29 mouse cellular contexts compared by ENCODE assay signal in genomic region chr4:34963999-34964398, GRCm38 (mm10).
DNase-seq lines count a peak whose midpoint lies in the region; ATAC-seq and TF ChIP-seq lines count a peak whose summit lies in the region.
"Had no signal": no experiment of that assay in that cellular context is flagged by ENCODE, and none has a peak within 500 bp of the region (broad histone marks: within the 10 kb centered on the region; RNA-seq: fewer than 3 reads in every experiment).

No protein-coding gene starts in this region.

- peaks cover 24% of the 10 kb centered on the region for H3K4me1 ChIP-seq in intestine, embryonic 15.5 days (replicated peaks)
- peaks cover 11% of the 10 kb centered on the region for H3K4me1 ChIP-seq in intestine, embryonic 16.5 days (ENCODE audit: control insufficient read depth, insufficient read depth, low read length)
- peaks cover 16% of the 10 kb centered on the region for H3K4me1 ChIP-seq in lung, embryonic 14.5 days (ENCODE audit: insufficient read depth)
- peaks cover 36% of the 10 kb centered on the region for H3K4me1 ChIP-seq in stomach, embryonic 15.5 days
- H3K4me1 ChIP-seq in stomach, postnatal 0 days (replicated peaks; ENCODE audit: control insufficient read depth, insufficient read depth) = peaks cover 6% of the 10 kb centered on the region
- H3K4me1 ChIP-seq: neural tube, embryonic 12.5 days had no signal

- no peak for TF ChIP-seq EP300 in stomach, postnatal 0 days (optimal IDR thresholded peaks at IDR 0.05)

- no peaks in the 10 kb centered on the region for H3K27me3 ChIP-seq in intestine, embryonic 15.5 days (replicated peaks)
- H3K27me3 ChIP-seq in intestine, embryonic 16.5 days (replicated peaks; ENCODE audit: control insufficient read depth, insufficient read depth, low read length) = no peaks in the 10 kb centered on the region
- H3K27me3 ChIP-seq in lung, embryonic 14.5 days (ENCODE audit: insufficient read depth, low read length) = no peaks in the 10 kb centered on the region
- H3K27me3 ChIP-seq in stomach, embryonic 15.5 days (replicated peaks) = no peaks in the 10 kb centered on the region
- no peaks in the 10 kb centered on the region for H3K27me3 ChIP-seq in stomach, postnatal 0 days (ENCODE audit: control insufficient read depth, insufficient read depth, low read length)
- H3K27me3 ChIP-seq: forebrain, embryonic 13.5 days; hindbrain, embryonic 15.5 days; neural tube, embryonic 12.5 days had no signal

- no peak overlapping the region for H3K9ac ChIP-seq in intestine, embryonic 15.5 days
- no peak overlapping the region for H3K9ac ChIP-seq in intestine, embryonic 16.5 days (ENCODE audit: low read depth, low read length)
- H3K9ac ChIP-seq in lung, embryonic 14.5 days = no peak overlapping the region
- H3K9ac ChIP-seq in stomach, embryonic 15.5 days = no peak overlapping the region
- no peak overlapping the region for H3K9ac ChIP-seq in stomach, postnatal 0 days (ENCODE audit: low read length)
- H3K9ac ChIP-seq: forebrain, embryonic 13.5 days; heart, embryonic 13.5 days; hindbrain, embryonic 15.5 days; liver, embryonic 14.5 days; neural tube, embryonic 12.5 days had no signal

- 0 out of 2 replicates have a peak overlapping the region, but pooled peaks have one; percentile 32 for H3K27ac ChIP-seq in intestine, embryonic 15.5 days
- H3K27ac ChIP-seq in intestine, embryonic 16.5 days (ENCODE audit: low read length) = no peak overlapping the region
- peak overlapping the region; percentile 69 for H3K27ac ChIP-seq in lung, embryonic 14.5 days (ENCODE audit: low read depth)
- H3K27ac ChIP-seq in stomach, embryonic 15.5 days = peak overlapping the region; percentile 5; the same call in 1 of the 2 replicates
- H3K27ac ChIP-seq in stomach, postnatal 0 days (replicated peaks) = 0 out of 2 replicates have a peak overlapping the region, but pooled peaks have one; percentile 30
- H3K27ac ChIP-seq: forebrain, embryonic 13.5 days; heart, embryonic 13.5 days; hindbrain, embryonic 10.5 days; hindbrain, embryonic 15.5 days; liver, embryonic 14.5 days; neural tube, embryonic 12.5 days had no signal

- no peak for ATAC-seq in intestine, embryonic 15.5 days
- ATAC-seq in intestine, embryonic 16.5 days = no peak
- ATAC-seq in lung, embryonic 14.5 days (ENCODE audit: insufficient read depth) = peak; percentile 41; the same call in 1 of the 2 replicates
- ATAC-seq in stomach, embryonic 15.5 days (ENCODE audit: insufficient read depth, low FRiP score, low read depth) = no peak
- ATAC-seq in stomach, postnatal 0 days (ENCODE audit: low FRiP score, low TSS enrichment) = no peak
- ATAC-seq: forebrain, embryonic 13.5 days; lung, postnatal 0 days had no signal

- no peak for TF ChIP-seq CTCF in lung, embryonic 14.5 days (IDR thresholded peaks at IDR 0.05; ENCODE audit: low read depth)
- TF ChIP-seq CTCF in stomach, postnatal 0 days (IDR thresholded peaks at IDR 0.05; ENCODE audit: low read depth) = no peak

- H3K4me3 ChIP-seq in intestine, embryonic 15.5 days (replicated peaks) = no peak overlapping the region
- no peak overlapping the region for H3K4me3 ChIP-seq in intestine, embryonic 16.5 days (ENCODE audit: low read length)
- no peak overlapping the region for H3K4me3 ChIP-seq in lung, embryonic 14.5 days (ENCODE audit: low read depth, low read length)
- no peak overlapping the region for H3K4me3 ChIP-seq in stomach, embryonic 15.5 days (replicated peaks)
- H3K4me3 ChIP-seq in stomach, postnatal 0 days (ENCODE audit: low read depth, low read length) = no peak overlapping the region
- H3K4me3 ChIP-seq: forebrain, embryonic 13.5 days; heart, embryonic 13.5 days; hindbrain, embryonic 10.5 days; hindbrain, embryonic 15.5 days; myocyte; neural tube, embryonic 12.5 days had no signal

- DNase-seq in lung, embryonic 14.5 days = peak; percentile 62
- no peak for DNase-seq in lung, postnatal 36 days
- no peak for DNase-seq in stomach, postnatal 0 days (ENCODE audit: low spot score)
- DNase-seq: adrenal gland, postnatal 25 days; B cell, adult 2 months; cerebellum, adult 11-12 months; cerebellum, adult 9-11 months; gastrocnemius, postnatal 25 days; heart, adult 18-20 months; heart, postnatal 14 days; kidney, adult 9 months; kidney, postnatal 36 days; layer of hippocampus, postnatal 36 days; left cerebral cortex, postnatal 4 days; liver; right cerebral cortex, adult 18-20 months; spleen, adult 18-20 months had no signal

- H3K4me2 ChIP-seq in intestine, embryonic 15.5 days (replicated peaks) = no peak overlapping the region
- no peak overlapping the region for H3K4me2 ChIP-seq in intestine, embryonic 16.5 days (ENCODE audit: low read depth, low read length)
- H3K4me2 ChIP-seq in lung, embryonic 14.5 days = no peak overlapping the region
- no peak overlapping the region for H3K4me2 ChIP-seq in stomach, embryonic 15.5 days
- H3K4me2 ChIP-seq in stomach, postnatal 0 days (replicated peaks; ENCODE audit: low read depth) = no peak overlapping the region
- H3K4me2 ChIP-seq: forebrain, embryonic 13.5 days; heart, embryonic 13.5 days; hindbrain, embryonic 15.5 days; midbrain, embryonic 11.5 days; neural tube, embryonic 12.5 days had no signal

- H3K36me3 ChIP-seq in intestine, embryonic 15.5 days = no peaks in the 10 kb centered on the region
- H3K36me3 ChIP-seq in intestine, embryonic 16.5 days (ENCODE audit: control insufficient read depth, insufficient read depth, low read length) = no peaks in the 10 kb centered on the region
- no peaks in the 10 kb centered on the region for H3K36me3 ChIP-seq in lung, embryonic 14.5 days (ENCODE audit: insufficient read depth)
- no peaks in the 10 kb centered on the region for H3K36me3 ChIP-seq in stomach, embryonic 15.5 days
- no peaks in the 10 kb centered on the region for H3K36me3 ChIP-seq in stomach, postnatal 0 days (ENCODE audit: control insufficient read depth, insufficient read depth, low read length)
- H3K36me3 ChIP-seq: heart, embryonic 13.5 days; hindbrain, embryonic 10.5 days; hindbrain, embryonic 15.5 days; neural tube, embryonic 12.5 days had no signal

- WGBS in intestine, embryonic 15.5 days = 64% methylated on average over 13 of the region's 13 CpGs
- 69% methylated on average over 13 of the region's 13 CpGs for WGBS in intestine, embryonic 16.5 days
- 34% methylated on average over 13 of the region's 13 CpGs for WGBS in lung, embryonic 14.5 days
- WGBS in stomach, embryonic 15.5 days = 64% methylated on average over 13 of the region's 13 CpGs
- 60% methylated on average over 13 of the region's 13 CpGs for WGBS in stomach, postnatal 0 days

- no peaks in the 10 kb centered on the region for H3K9me3 ChIP-seq in intestine, embryonic 15.5 days
- H3K9me3 ChIP-seq in intestine, embryonic 16.5 days (ENCODE audit: control insufficient read depth, low read length) = no peaks in the 10 kb centered on the region
- H3K9me3 ChIP-seq in lung, embryonic 14.5 days (ENCODE audit: low read depth, low read length) = no peaks in the 10 kb centered on the region
- no peaks in the 10 kb centered on the region for H3K9me3 ChIP-seq in stomach, embryonic 15.5 days
- no peaks in the 10 kb centered on the region for H3K9me3 ChIP-seq in stomach, postnatal 0 days (ENCODE audit: control insufficient read depth, low read length)
- H3K9me3 ChIP-seq: forebrain, embryonic 13.5 days; heart, embryonic 13.5 days; hindbrain, embryonic 10.5 days; hindbrain, embryonic 15.5 days; neural tube, embryonic 12.5 days had no signal
